Mouse (Mus musculus) megakaryocyte-erythroid progenitor cell, adult 5-6 weeks (primary cell): ENCODE measurements around the gene Flt3l. TPM values are rescaled to one million over a fixed set of nuclear protein-coding genes. Genes with fewer than 3 reads are reported as not detected.
"Not testable (repeated sequence)": the region's sequence is repeated elsewhere in the genome, so short reads cannot be mapped to it uniquely, and the experiment has no call there.

Experiments
- ATAC-seq: replicated peaks from 2 replicates; pipeline ENCODE4 v1.8.0; 2016; ENCODE audit warnings: mild to moderate bottlenecking, inconsistent platforms; ENCODE audit not compliant: severe bottlenecking, poor library complexity, low FRiP score, low TSS enrichment
- total RNA-seq, 2 experiments: library from RNA; stranded (forward) in 1 of 2; stranded (reverse) in 1 of 2; fragments of 200-1000, 215-1000 nt in 1 of 2; fragments of >200 nt in 1 of 2; fragmentation: Nextera tagmentation in 1 of 2; gene quantifications; 2 replicates each; pipeline ENCODE4 v1.2.3; 2014 to 2017

Flt3l gene
- 35.8 and 48.2 TPM in 2 replicates for total RNA-seq (2014; fragmentation: Nextera tagmentation)
- total RNA-seq (2017): 8.5 and 23.5 TPM in 2 replicates

- ATAC-seq: peak; percentile 44
Observed at GRCm38 (mm10) chr7:45135993-45136567, at the start of gene Flt3l, which contains the start of gene Gm45713. TSS of gene Flt3l (minus strand) at chr7:45136432. TSS of gene Gm45713 (minus strand) at chr7:45136231.

GRCm38 (mm10) chr7:45185921-45186320, 49.7 kb upstream of the Flt3l start:
- no peak for ATAC-seq

- no peak for ATAC-seq
Observed at GRCm38 (mm10) chr7:45183672-45184071, 47.4 kb upstream of the Flt3l start.

GRCm38 (mm10) chr7:45182606-45183005, 46.4 kb upstream of the Flt3l start:
- no peak for ATAC-seq

- ATAC-seq: peak; percentile 93
Observed at GRCm38 (mm10) chr7:45182199-45182601, 46.0 kb upstream of the Flt3l start.

GRCm38 (mm10) chr7:45181540-45181939, 45.3 kb upstream of the Flt3l start:
- ATAC-seq: peak; percentile 11; the same call in 1 of the 2 replicates

- no peak for ATAC-seq
Observed at GRCm38 (mm10) chr7:45180896-45181477, 44.8 kb upstream of the Flt3l start, which contains the start of gene Pth2. TSS of gene Pth2 (plus strand) at chr7:45180995.

- ATAC-seq: no peak
Observed at GRCm38 (mm10) chr7:45179469-45179868, 43.2 kb upstream of the Flt3l start, which contains the start of gene Gfy. TSS of gene Gfy (minus strand) at chr7:45179569.

GRCm38 (mm10) chr7:45178550-45178949, 42.3 kb upstream of the Flt3l start:
- no peak for ATAC-seq

GRCm38 (mm10) chr7:45176356-45176755, 40.1 kb upstream of the Flt3l start:
- ATAC-seq: no peak

GRCm38 (mm10) chr7:45175929-45176328, 39.7 kb upstream of the Flt3l start:
- ATAC-seq: no peak

GRCm38 (mm10) chr7:45175398-45175797, 39.2 kb upstream of the Flt3l start:
- ATAC-seq: no peak

GRCm38 (mm10) chr7:45174567-45175280, 38.5 kb upstream of the Flt3l start:
- ATAC-seq: no peak

GRCm38 (mm10) chr7:45173772-45174171, 37.5 kb upstream of the Flt3l start:
- not testable (repeated sequence) for ATAC-seq

- ATAC-seq: peak; percentile 10; the same call in 1 of the 2 replicates
Observed at GRCm38 (mm10) chr7:45172974-45173373, 36.7 kb upstream of the Flt3l start.

GRCm38 (mm10) chr7:45169495-45169894, 33.3 kb upstream of the Flt3l start:
- ATAC-seq: no peak

- no peak for ATAC-seq
Observed at GRCm38 (mm10) chr7:45168656-45169055, 32.4 kb upstream of the Flt3l start.

GRCm38 (mm10) chr7:45167761-45168445, 31.7 kb upstream of the Flt3l start:
- ATAC-seq: no peak

GRCm38 (mm10) chr7:45166950-45167401, 30.7 kb upstream of the Flt3l start:
- ATAC-seq: no peak

- ATAC-seq: no peak
Observed at GRCm38 (mm10) chr7:45165701-45166100, 29.5 kb upstream of the Flt3l start.
